Mouse (Mus musculus) myocyte (in vitro differentiated cells): ENCODE results near the gene Dhx16.

Experiments used
- CEBPB ChIP-seq: IDR thresholded peaks from 2 replicates; pipeline ENCODE4 v1.6.1; 2011; ENCODE audit warnings: mild to moderate bottlenecking, moderate library complexity; ENCODE audit not compliant: poor library complexity, insufficient read depth, severe bottlenecking
- E2F4 ChIP-seq: IDR thresholded peaks from one replicate; pipeline ENCODE4 v1.6.1; 2011; ENCODE audit warnings: mild to moderate bottlenecking, control low read depth, moderate library complexity; ENCODE audit not compliant: insufficient read depth
- MAX ChIP-seq: IDR thresholded peaks from one replicate; pipeline ENCODE4 v1.6.1; 2011; ENCODE audit warnings: low read depth, mild to moderate bottlenecking, control low read depth
- MYOD1 ChIP-seq, 3 experiments: IDR thresholded peaks; one replicate each; pipeline ENCODE4 v1.6.1; 2011; ENCODE audit warnings: control low read depth in 2 of 3, low read depth in 2 of 3, mild to moderate bottlenecking in 2 of 3, moderate library complexity in 1 of 3; ENCODE audit not compliant: insufficient read length in 2 of 3, control insufficient read depth in 1 of 3
- MYOG ChIP-seq, 3 experiments: IDR thresholded peaks; one replicate each; pipeline ENCODE4 v1.6.1; 2011; ENCODE audit warnings: control low read depth in 2 of 3, low read depth in 2 of 3, mild to moderate bottlenecking in 2 of 3; ENCODE audit not compliant: insufficient read length in 2 of 3, control insufficient read depth in 1 of 3, insufficient read depth in 1 of 3
- POLR2A ChIP-seq: IDR thresholded peaks from one replicate; pipeline ENCODE4 v1.6.1; 2011; ENCODE audit warnings: low read depth, mild to moderate bottlenecking, control low read depth, moderate library complexity; ENCODE audit not compliant: insufficient read length
- POLR2AphosphoS2 ChIP-seq: IDR thresholded peaks from one replicate; pipeline ENCODE4 v1.6.1; 2011; ENCODE audit warnings: low read depth, control low read depth; ENCODE audit not compliant: insufficient read length
- SRF ChIP-seq: IDR thresholded peaks from one replicate; pipeline ENCODE4 v1.6.1; 2011; ENCODE audit warnings: low read depth; ENCODE audit not compliant: control insufficient read depth, insufficient read length
- TCF12 ChIP-seq: IDR thresholded peaks from one replicate; pipeline ENCODE4 v1.6.1; 2011; ENCODE audit warnings: mild to moderate bottlenecking, control low read depth; ENCODE audit not compliant: poor library complexity, insufficient read depth, severe bottlenecking
- TCF3 ChIP-seq: IDR thresholded peaks from one replicate; pipeline ENCODE4 v1.6.1; 2011; ENCODE audit warnings: low read depth, control low read depth; ENCODE audit not compliant: insufficient read length
- USF1 ChIP-seq: IDR thresholded peaks from one replicate; pipeline ENCODE4 v1.6.1; 2011; ENCODE audit warnings: low read depth, mild to moderate bottlenecking, control low read depth, moderate library complexity

DNA sequence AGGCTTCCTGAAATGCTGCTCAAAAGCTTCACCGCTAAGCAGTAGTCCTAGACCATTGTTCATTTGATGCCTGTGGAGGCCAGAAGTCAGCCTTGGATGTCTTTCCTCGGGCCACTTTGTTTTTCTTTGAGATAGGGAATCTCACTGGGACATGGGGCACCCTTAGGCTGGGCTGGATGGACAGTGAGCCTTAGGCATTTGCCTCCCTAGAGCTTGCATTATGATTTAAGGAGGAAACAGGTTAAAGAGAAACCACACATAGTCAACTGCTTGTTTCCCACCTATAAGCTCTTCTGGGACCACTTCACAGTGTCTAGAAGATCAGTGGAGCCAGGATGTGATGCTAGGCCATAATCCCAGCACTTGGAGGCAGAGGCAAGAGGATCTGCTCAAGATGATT, 19.8 kb upstream of the Dhx16 start:
- TF ChIP-seq POLR2A, result no peak
- TF ChIP-seq E2F4, result no peak
- TF ChIP-seq MYOD1 (IDR thresholded peaks at IDR 0.05; ENCODE audit: control insufficient read depth in 1 of 3, insufficient read length in 2 of 3, low read depth in 2 of 3), result no peak
- TF ChIP-seq SRF, result no peak
- no peak for TF ChIP-seq MAX
- TF ChIP-seq TCF12, result no peak
- TF ChIP-seq CEBPB, result no peak
- no peak for TF ChIP-seq USF1
- no peak for TF ChIP-seq MYOG (IDR thresholded peaks at IDR 0.05; ENCODE audit: control insufficient read depth in 1 of 3, insufficient read depth in 1 of 3, insufficient read length in 2 of 3, low read depth in 2 of 3)
- TF ChIP-seq POLR2AphosphoS2, result no peak
- no peak for TF ChIP-seq TCF3
